In genomic region chr5:43672177-43672911, GRCm38 (mm10) we compare ENCODE assay signal across 8 mouse cellular contexts. TPM values are rescaled to one million over a fixed set of nuclear protein-coding genes. Genes with fewer than 3 reads are reported as not detected.
DNase-seq lines count a peak whose midpoint lies in the region; ATAC-seq and TF ChIP-seq lines count a peak whose summit lies in the region.

No protein-coding gene starts in this region.

- H3K36me3 ChIP-seq in embryonic facial prominence, embryonic 15.5 days = peaks cover 7% of the 10 kb centered on the region; the same call in 1 of the 2 replicates
- peaks cover 18% of the 10 kb centered on the region for H3K36me3 ChIP-seq in heart, embryonic 10.5 days
- peaks cover 6% of the 10 kb centered on the region for H3K36me3 ChIP-seq in kidney, embryonic 14.5 days (ENCODE audit: control insufficient read depth, insufficient read depth, low read length)
- peaks cover 18% of the 10 kb centered on the region for H3K36me3 ChIP-seq in limb, embryonic 13.5 days
- H3K36me3 ChIP-seq in midbrain, embryonic 15.5 days (replicated peaks) = 0 out of 2 replicates have a peak, but pooled peaks cover 2% of the 10 kb centered on the region
- 0 out of 2 replicates have a peak, but pooled peaks cover 2% of the 10 kb centered on the region for H3K36me3 ChIP-seq in stomach, embryonic 14.5 days (ENCODE audit: control insufficient read depth, insufficient read depth, low read length)

- no peaks in the 10 kb centered on the region for H3K9me3 ChIP-seq in embryonic facial prominence, embryonic 15.5 days (replicated peaks)
- no peaks in the 10 kb centered on the region for H3K9me3 ChIP-seq in heart, embryonic 10.5 days
- H3K9me3 ChIP-seq in kidney, embryonic 14.5 days (ENCODE audit: control insufficient read depth, low read length) = no peaks in the 10 kb centered on the region
- H3K9me3 ChIP-seq in limb, embryonic 13.5 days = no peaks in the 10 kb centered on the region
- no peaks in the 10 kb centered on the region for H3K9me3 ChIP-seq in midbrain, embryonic 15.5 days
- H3K9me3 ChIP-seq in stomach, embryonic 14.5 days (ENCODE audit: control insufficient read depth, low read depth, low read length) = no peaks in the 10 kb centered on the region

- H3K4me1 ChIP-seq in bone marrow macrophage, adult 2 months (ENCODE audit: control insufficient read depth, insufficient read depth, low read length) = no peaks in the 10 kb centered on the region; the same call in 1 of the 2 replicates
- peaks cover 10% of the 10 kb centered on the region for H3K4me1 ChIP-seq in embryonic facial prominence, embryonic 15.5 days
- peaks cover 17% of the 10 kb centered on the region for H3K4me1 ChIP-seq in heart, embryonic 10.5 days
- H3K4me1 ChIP-seq in kidney, embryonic 14.5 days (ENCODE audit: control insufficient read depth, insufficient read depth, low read length) = peaks cover 8% of the 10 kb centered on the region
- H3K4me1 ChIP-seq in limb, embryonic 13.5 days = peaks cover 8% of the 10 kb centered on the region
- peaks cover 9% of the 10 kb centered on the region for H3K4me1 ChIP-seq in midbrain, embryonic 15.5 days
- peaks cover 5% of the 10 kb centered on the region for H3K4me1 ChIP-seq in stomach, embryonic 14.5 days (ENCODE audit: control insufficient read depth, insufficient read depth, low read length)

- H3K27ac ChIP-seq in bone marrow macrophage, adult 2 months (ENCODE audit: insufficient read depth, low read depth, low read length) = no peak overlapping the region
- peak overlapping the region; percentile 86 for H3K27ac ChIP-seq in embryonic facial prominence, embryonic 15.5 days (replicated peaks)
- peak overlapping the region; percentile 95 for H3K27ac ChIP-seq in heart, embryonic 10.5 days
- H3K27ac ChIP-seq in kidney, embryonic 14.5 days (ENCODE audit: low read depth, low read length) = peak overlapping the region; percentile 95
- peak overlapping the region; percentile 94 for H3K27ac ChIP-seq in limb, embryonic 13.5 days
- peak overlapping the region; percentile 95 for H3K27ac ChIP-seq in midbrain, embryonic 15.5 days
- peak overlapping the region; percentile 91 for H3K27ac ChIP-seq in stomach, embryonic 14.5 days (ENCODE audit: low read length)

- no peaks in the 10 kb centered on the region for H3K27me3 ChIP-seq in embryonic facial prominence, embryonic 15.5 days
- no peaks in the 10 kb centered on the region for H3K27me3 ChIP-seq in heart, embryonic 10.5 days (ENCODE audit: insufficient read depth, poor library complexity, severe bottlenecking)
- H3K27me3 ChIP-seq in kidney, embryonic 14.5 days (ENCODE audit: control insufficient read depth, insufficient read depth, low read length) = no peaks in the 10 kb centered on the region
- no peaks in the 10 kb centered on the region for H3K27me3 ChIP-seq in limb, embryonic 13.5 days
- no peaks in the 10 kb centered on the region for H3K27me3 ChIP-seq in midbrain, embryonic 15.5 days (replicated peaks)
- H3K27me3 ChIP-seq in stomach, embryonic 14.5 days (ENCODE audit: control insufficient read depth, insufficient read depth, low read length) = no peaks in the 10 kb centered on the region

- no peak for TF ChIP-seq POLR2A in bone marrow macrophage, adult 2 months (IDR thresholded peaks at IDR 0.05; ENCODE audit: borderline replicate concordance, low read depth, low read length)

- peak; percentile 41 for DNase-seq in A20 (ENCODE audit: low read depth, low spot score)
- peak; percentile 85 for DNase-seq in heart, embryonic 10.5 days (ENCODE audit: low spot score)

- peak overlapping the region; percentile 44 for H3K9ac ChIP-seq in embryonic facial prominence, embryonic 15.5 days
- H3K9ac ChIP-seq in kidney, embryonic 14.5 days (ENCODE audit: low read depth, low read length) = peak overlapping the region; percentile 75
- peak overlapping the region; percentile 74 for H3K9ac ChIP-seq in limb, embryonic 13.5 days
- peak overlapping the region; percentile 49 for H3K9ac ChIP-seq in midbrain, embryonic 15.5 days
- H3K9ac ChIP-seq in stomach, embryonic 14.5 days (replicated peaks; ENCODE audit: low read depth, low read length) = peak overlapping the region; percentile 69

- ATAC-seq in embryonic facial prominence, embryonic 15.5 days (ENCODE audit: insufficient number of reproducible peaks, low FRiP score, low TSS enrichment, low read depth) = peak; percentile 89
- ATAC-seq in kidney, embryonic 14.5 days (ENCODE audit: low FRiP score, low TSS enrichment) = peak; percentile 93
- peak; percentile 95 for ATAC-seq in limb, embryonic 13.5 days (ENCODE audit: low FRiP score, low read depth)
- ATAC-seq in midbrain, embryonic 15.5 days (replicated peaks) = peak; percentile 97
- peak; percentile 90 for ATAC-seq in stomach, embryonic 14.5 days (ENCODE audit: insufficient number of reproducible peaks, insufficient read depth, low FRiP score, low read depth)

- 0 out of 2 replicates have a peak overlapping the region, but pooled peaks have one; percentile 23 for H3K4me3 ChIP-seq in bone marrow macrophage, adult 2 months (ENCODE audit: insufficient read depth, low read length)
- H3K4me3 ChIP-seq in embryonic facial prominence, embryonic 15.5 days (replicated peaks) = peak overlapping the region; percentile 56
- H3K4me3 ChIP-seq in heart, embryonic 10.5 days = peak overlapping the region; percentile 60
- H3K4me3 ChIP-seq in kidney, embryonic 14.5 days (ENCODE audit: low read length) = peak overlapping the region; percentile 52
- H3K4me3 ChIP-seq in limb, embryonic 13.5 days = peak overlapping the region; percentile 51
- H3K4me3 ChIP-seq in midbrain, embryonic 15.5 days = peak overlapping the region; percentile 59
- H3K4me3 ChIP-seq in stomach, embryonic 14.5 days (ENCODE audit: low read depth, low read length) = peak overlapping the region; percentile 50

- 0% methylated on average over 12 of the region's 12 CpGs for WGBS in embryonic facial prominence, embryonic 15.5 days
- under 1% methylated on average over 12 of the region's 12 CpGs for WGBS in heart, embryonic 10.5 days
- 1% methylated on average over 12 of the region's 12 CpGs for WGBS in kidney, embryonic 14.5 days
- 0% methylated on average over 12 of the region's 12 CpGs for WGBS in limb, embryonic 13.5 days
- under 1% methylated on average over 12 of the region's 12 CpGs for WGBS in midbrain, embryonic 15.5 days
- 1% methylated on average over 12 of the region's 12 CpGs for WGBS in stomach, embryonic 14.5 days

- TF ChIP-seq CTCF in bone marrow macrophage, adult 2 months (IDR thresholded peaks at IDR 0.05; ENCODE audit: low read depth, low read length) = no peak

- peak overlapping the region; percentile 60 for H3K4me2 ChIP-seq in embryonic facial prominence, embryonic 15.5 days (replicated peaks)
- peak overlapping the region; percentile 62 for H3K4me2 ChIP-seq in kidney, embryonic 14.5 days (replicated peaks; ENCODE audit: low read depth, low read length)
- peak overlapping the region; percentile 72 for H3K4me2 ChIP-seq in limb, embryonic 13.5 days (replicated peaks)
- H3K4me2 ChIP-seq in midbrain, embryonic 15.5 days = peak overlapping the region; percentile 55
- peak overlapping the region; percentile 63 for H3K4me2 ChIP-seq in stomach, embryonic 14.5 days (replicated peaks; ENCODE audit: low read depth, low read length)

RNA-seq across cellular contexts. Expression of gene Cc2d2a, which starts 10.2 kb away (rescaled TPM):
- 0.48 and 0.78 TPM in 2 replicates for polyA plus RNA-seq in bone marrow macrophage, adult 2 months (2012; ENCODE audit: insufficient read depth, insufficient read length, missing spikeins)
- polyA plus RNA-seq in embryonic facial prominence, embryonic 15.5 days (2015; fragmentation: Nextera tagmentation; extraction: Ambion mirVana) = 10.0 and 12.8 TPM in 2 replicates
- 8.5 and 8.9 TPM in 2 replicates for polyA plus RNA-seq in heart, embryonic 10.5 days (2016; fragmentation: Nextera tagmentation; extraction: Ambion mirVana)
- polyA plus RNA-seq in kidney, embryonic 14.5 days (2014; fragmentation: Nextera tagmentation; extraction: Ambion mirVana) = 9.5 and 14.0 TPM in 2 replicates
- 11.8 and 12.9 TPM in 2 replicates for polyA plus RNA-seq in limb, embryonic 13.5 days (2015; fragmentation: Nextera tagmentation; extraction: Ambion mirVana)
- 7.6 and 8.5 TPM in 2 replicates for polyA plus RNA-seq in midbrain, embryonic 15.5 days (2015; fragmentation: Nextera tagmentation; extraction: Ambion mirVana)
- polyA plus RNA-seq in stomach, embryonic 14.5 days (2014; fragmentation: Nextera tagmentation; extraction: Ambion mirVana) = 15.6 and 15.7 TPM in 2 replicates
